Mouse (Mus musculus) thymus, postnatal 10 days (tissue): Measurements from ENCODE around the gene Cytl1.

ENCODE experiments used
- DNase-seq, 2 experiments: peaks; one replicate each; pipeline ENCODE4 v3.0.0; 2021; ENCODE audit warnings: low spot score in 2 of 2

The Cytl1 gene

GRCm38 (mm10) chr5:37769031-37769430 lies 33.7 kb downstream of the Cytl1 start:
- DNase-seq, result no peak

- DNase-seq, result no peak
Measured at GRCm38 (mm10) chr5:37770870-37771269, 35.6 kb downstream of the Cytl1 start.

GRCm38 (mm10) chr5:37774011-37774410 lies 38.7 kb downstream of the Cytl1 start:
- no peak for DNase-seq

GRCm38 (mm10) chr5:37775681-37776080 lies 40.4 kb downstream of the Cytl1 start:
- no peak for DNase-seq

GRCm38 (mm10) chr5:37783306-37783705 lies 48.0 kb downstream of the Cytl1 start:
- no peak for DNase-seq

GRCm38 (mm10) chr5:37784847-37785391 lies 49.6 kb downstream of the Cytl1 start:
- DNase-seq, result no peak
